Mouse (Mus musculus) limb, embryonic 14.5 days (tissue): ENCODE measurements around the gene Plpp7. TPM values are rescaled to one million over a fixed set of nuclear protein-coding genes. Genes with fewer than 3 reads are reported as not detected.

ENCODE experiments used
- ATAC-seq: fragments of 200-750 bp; cut with Nextera tagmentation; 2 replicates; pipeline ENCODE4 v1.8.0; 2017; ENCODE audit warnings: low read depth, moderate number of reproducible peaks, moderate TSS enrichment; ENCODE audit not compliant: low FRiP score
- DNase-seq: peaks from one replicate; pipeline ENCODE4 v3.0.0-alpha.2; 2015; ENCODE audit warnings: low spot score
- H3K27ac ChIP-seq: fragments of 300-500 bp; sonication (generic); replicated peaks from 2 replicates; pipeline ENCODE4 v1.5.1; 2014; ENCODE audit warnings: low read depth, mild to moderate bottlenecking, low read length, moderate library complexity, mixed read lengths
- H3K27me3 ChIP-seq: fragments of 300-500 bp; sonication (generic); 2 replicates; pipeline ENCODE4 v1.6.1; 2014; ENCODE audit warnings: low read length, mixed read lengths; ENCODE audit not compliant: control insufficient read depth, insufficient read depth
- H3K36me3 ChIP-seq: fragments of 300-500 bp; sonication (generic); 2 replicates; pipeline ENCODE4 v1.6.1; 2014; ENCODE audit warnings: mild to moderate bottlenecking, low read length, moderate library complexity, mixed read lengths; ENCODE audit not compliant: control insufficient read depth, insufficient read depth
- H3K4me1 ChIP-seq: fragments of 300-500 bp; sonication (generic); 2 replicates; pipeline ENCODE4 v1.6.1; 2014; ENCODE audit warnings: antibody characterized with exemption, low read length, mixed read lengths; ENCODE audit not compliant: control insufficient read depth, insufficient read depth
- H3K4me2 ChIP-seq: fragments of 300-500 bp; sonication (generic); replicated peaks from 2 replicates; pipeline ENCODE4 v1.6.1; 2014; ENCODE audit warnings: low read depth, mild to moderate bottlenecking, low read length, moderate library complexity; ENCODE audit not compliant: severe bottlenecking
- H3K4me3 ChIP-seq: fragments of 300-500 bp; sonication (generic); replicated peaks from 2 replicates; pipeline ENCODE4 v1.5.1; 2014; ENCODE audit warnings: low read length
- H3K9ac ChIP-seq: fragments of 300-500 bp; sonication (generic); 2 replicates; pipeline ENCODE4 v1.6.1; 2014; ENCODE audit warnings: mild to moderate bottlenecking, low read depth, low read length, moderate library complexity; ENCODE audit not compliant: severe bottlenecking
- H3K9me3 ChIP-seq: fragments of 300-500 bp; sonication (generic); 2 replicates; pipeline ENCODE4 v1.6.1; 2016; ENCODE audit warnings: low read length; ENCODE audit not compliant: control insufficient read depth
- POLR2A ChIP-seq: fragments of 200-500 bp; IDR thresholded peaks from 2 replicates; pipeline ENCODE4 v1.8.0; 2012; ENCODE audit warnings: inconsistent platforms, mild to moderate bottlenecking, moderate library complexity, borderline replicate concordance; ENCODE audit not compliant: insufficient read depth, insufficient read length; ENCODE audit errors: extremely low read depth
- WGBS: fragments of 180-500 bp; shearing (Covaris S2); extraction: QIAGEN DNeasy Blood & Tissue Kit; methylation state at CpG from one replicate; pipeline ENCODE4 v1.1.7; 2014; 5-methylcytosine and 5-hydroxymethylcytosine counted together
- polyA plus RNA-seq, 2 experiments: library from polyadenylated mRNA; depleted of rRNA in 1 of 2; stranded (reverse) in 1 of 2; unstranded in 1 of 2; fragments of >200 nt; fragmentation: Nextera tagmentation in 1 of 2; extraction: Ambion mirVana in 1 of 2; gene quantifications; 2 replicates each; pipeline versions ENCODE4 v1.2.1 to v1.2.3; 2012 to 2014

Gene Plpp7
- polyA plus RNA-seq, 2 experiments = 10.0 to 11.7 TPM

DNA sequence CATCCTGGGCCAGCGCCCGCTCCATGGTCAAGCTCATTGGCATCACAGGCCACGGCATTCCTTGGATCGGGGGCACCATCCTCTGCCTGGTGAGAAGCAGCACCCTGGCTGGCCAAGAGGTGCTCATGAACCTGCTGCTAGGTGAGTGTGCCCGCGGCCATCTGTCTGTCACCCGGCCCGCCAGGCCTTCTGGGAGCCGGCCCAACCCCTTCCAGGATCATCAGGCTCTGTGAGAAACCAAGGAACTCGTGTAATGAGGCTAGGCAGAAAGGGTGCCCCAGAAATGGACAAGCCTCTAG is 743 bp downstream of the Plpp7 start:
- no peak for TF ChIP-seq POLR2A
- Histone ChIP-seq H3K27me3 (no peaks in the 10 kb centered on the region), H3K9me3 (no peaks in the 10 kb centered on the region), H3K27ac (no peak overlapping the region), H3K4me1 (no peaks in the 10 kb centered on the region), H3K4me2 (peak overlapping the region; percentile 44), H3K9ac (peak overlapping the region; percentile 55), H3K36me3 (no peaks in the 10 kb centered on the region), H3K4me3 (peak overlapping the region; percentile 27)
- no peak for DNase-seq
- 80% methylated on average over 10 of the region's 10 CpGs for WGBS
- no peak for ATAC-seq

DNA sequence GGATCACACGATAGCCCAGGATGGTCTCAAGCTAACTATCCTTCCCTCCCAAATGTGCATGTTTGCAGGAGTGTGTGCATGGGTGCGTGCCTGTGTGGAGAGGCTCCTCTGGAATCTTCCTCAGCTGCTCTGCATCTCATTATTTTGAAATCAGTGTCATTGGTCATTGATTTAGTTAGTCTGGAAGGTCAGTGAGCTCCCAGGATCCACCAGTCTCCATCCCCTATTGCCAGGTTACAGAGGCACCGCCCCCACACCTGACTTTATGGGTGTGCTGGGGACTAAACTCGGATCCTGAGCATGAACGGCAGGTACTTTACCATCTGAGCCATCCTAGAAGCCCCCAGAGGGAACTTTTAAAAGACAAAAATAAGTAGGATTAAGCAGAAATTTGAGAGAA is 7.6 kb downstream of the Plpp7 start:
- Histone ChIP-seq H3K27ac (no peak overlapping the region), H3K27me3 (no peaks in the 10 kb centered on the region), H3K9ac (no peak overlapping the region), H3K4me1 (no peaks in the 10 kb centered on the region), H3K9me3 (no peaks in the 10 kb centered on the region), H3K36me3 (no peaks in the 10 kb centered on the region), H3K4me3 (no peak overlapping the region), H3K4me2 (no peak overlapping the region)
- 47% methylated on average over 5 of the region's 5 CpGs for WGBS
- ATAC-seq (no peak), DNase-seq (no peak)
- TF ChIP-seq POLR2A = no peak

- H3K27ac ChIP-seq = no peak overlapping the region
- WGBS = 75% methylated on average over 7 of the region's 7 CpGs
- no peak overlapping the region for H3K4me2 ChIP-seq
- no peaks in the 10 kb centered on the region for H3K9me3 ChIP-seq
- H3K9ac ChIP-seq = no peak overlapping the region
- H3K36me3 ChIP-seq = no peaks in the 10 kb centered on the region
- DNase-seq (no peak), ATAC-seq (no peak)
- H3K4me3 ChIP-seq = no peak overlapping the region
- no peaks in the 10 kb centered on the region for H3K27me3 ChIP-seq
- no peak for TF ChIP-seq POLR2A
- no peaks in the 10 kb centered on the region for H3K4me1 ChIP-seq
Measured at GRCm38 (mm10) chr2:32103557-32103956, 8.2 kb downstream of the Plpp7 start.

DNA sequence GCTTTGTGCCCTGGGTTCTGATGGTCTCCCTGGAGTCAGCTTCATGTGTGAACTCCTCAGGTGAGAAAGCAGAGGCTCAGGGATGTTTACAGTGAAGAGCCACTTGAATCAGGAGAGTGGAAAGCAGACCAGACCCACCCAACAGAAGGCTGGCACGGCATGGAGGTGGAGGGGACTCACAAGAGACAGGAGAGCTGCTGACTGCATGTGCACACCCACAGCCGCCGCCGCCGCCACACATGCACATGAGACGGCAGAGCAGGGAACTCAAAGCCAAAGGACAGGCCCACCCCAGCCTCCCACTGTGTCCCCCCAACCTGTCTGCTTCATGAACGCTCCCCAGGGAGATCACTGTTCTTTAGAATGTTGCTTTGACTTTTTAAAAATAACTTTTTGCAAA is 8.8 kb downstream of the Plpp7 start:
- no peaks in the 10 kb centered on the region for H3K27me3 ChIP-seq
- H3K36me3 ChIP-seq = no peaks in the 10 kb centered on the region
- no peak overlapping the region for H3K4me3 ChIP-seq
- ATAC-seq (no peak), DNase-seq (no peak)
- no peak for TF ChIP-seq POLR2A
- no peaks in the 10 kb centered on the region for H3K4me1 ChIP-seq
- H3K9ac ChIP-seq = no peak overlapping the region
- WGBS = 81% methylated on average over 7 of the region's 7 CpGs
- H3K27ac ChIP-seq = no peak overlapping the region
- H3K4me2 ChIP-seq = no peak overlapping the region
- no peaks in the 10 kb centered on the region for H3K9me3 ChIP-seq

DNA sequence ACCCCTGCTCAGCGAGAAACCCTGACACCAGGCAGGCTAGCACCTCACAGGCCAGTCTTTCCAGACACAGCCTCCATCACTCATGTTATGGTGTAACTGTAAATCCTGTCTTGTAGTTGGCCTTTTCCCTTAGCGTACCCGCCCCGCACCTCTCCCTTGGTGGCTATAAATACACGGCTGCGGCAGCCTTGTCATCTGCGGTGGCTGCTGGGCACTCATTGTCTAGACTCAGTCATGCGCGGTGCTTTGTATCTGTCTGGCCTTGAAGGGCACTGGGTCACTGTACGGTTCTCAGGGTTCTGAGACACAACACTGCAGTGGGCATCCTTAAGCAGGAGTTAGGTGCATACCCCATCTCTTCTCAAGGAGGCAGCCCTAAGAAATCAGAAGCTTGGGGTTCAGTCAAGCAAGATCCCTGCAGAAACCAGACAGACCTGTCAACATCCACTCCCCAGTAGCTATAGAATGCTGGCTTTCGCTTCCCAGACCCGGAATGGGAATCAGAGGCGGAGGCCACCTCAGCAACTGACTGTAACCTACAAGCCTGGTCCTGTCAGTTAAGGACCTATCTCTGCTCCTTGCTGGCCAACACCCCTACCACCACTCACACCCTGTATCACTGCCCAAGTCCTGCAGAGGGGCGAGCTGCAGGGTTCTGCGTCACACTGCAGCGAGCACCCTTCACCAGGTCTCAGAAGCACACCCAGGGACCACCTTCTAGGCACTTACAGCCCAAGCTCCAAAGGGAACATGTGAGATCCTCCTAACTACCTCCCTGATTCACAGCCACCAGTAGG is 10.0 kb downstream of the Plpp7 start:
- DNase-seq (no peak), ATAC-seq (no peak)
- no peaks in the 10 kb centered on the region for H3K9me3 ChIP-seq
- no peaks in the 10 kb centered on the region for H3K36me3 ChIP-seq
- no peak overlapping the region for H3K4me3 ChIP-seq
- no peak for TF ChIP-seq POLR2A
- no peaks in the 10 kb centered on the region for H3K27me3 ChIP-seq
- 78% methylated on average over 16 of the region's 16 CpGs for WGBS
- H3K9ac ChIP-seq = no peak overlapping the region
- H3K4me1 ChIP-seq = no peaks in the 10 kb centered on the region
- H3K27ac ChIP-seq = no peak overlapping the region
- H3K4me2 ChIP-seq = no peak overlapping the region
